Mouse (Mus musculus) myocyte (in vitro differentiated cells): ENCODE results near the gene Crisp3.

ENCODE experiments used
- E2F4 ChIP-seq: IDR thresholded peaks from one replicate; pipeline ENCODE4 v1.6.1; 2011; ENCODE audit warnings: mild to moderate bottlenecking, control low read depth, moderate library complexity; ENCODE audit not compliant: insufficient read depth
- MYOG ChIP-seq, 3 experiments: IDR thresholded peaks; one replicate each; pipeline ENCODE4 v1.6.1; 2011; ENCODE audit warnings: control low read depth in 2 of 3, low read depth in 2 of 3, mild to moderate bottlenecking in 2 of 3; ENCODE audit not compliant: insufficient read length in 2 of 3, control insufficient read depth in 1 of 3, insufficient read depth in 1 of 3
- POLR2AphosphoS2 ChIP-seq: IDR thresholded peaks from one replicate; pipeline ENCODE4 v1.6.1; 2011; ENCODE audit warnings: low read depth, control low read depth; ENCODE audit not compliant: insufficient read length
- USF1 ChIP-seq: IDR thresholded peaks from one replicate; pipeline ENCODE4 v1.6.1; 2011; ENCODE audit warnings: low read depth, mild to moderate bottlenecking, control low read depth, moderate library complexity

DNA sequence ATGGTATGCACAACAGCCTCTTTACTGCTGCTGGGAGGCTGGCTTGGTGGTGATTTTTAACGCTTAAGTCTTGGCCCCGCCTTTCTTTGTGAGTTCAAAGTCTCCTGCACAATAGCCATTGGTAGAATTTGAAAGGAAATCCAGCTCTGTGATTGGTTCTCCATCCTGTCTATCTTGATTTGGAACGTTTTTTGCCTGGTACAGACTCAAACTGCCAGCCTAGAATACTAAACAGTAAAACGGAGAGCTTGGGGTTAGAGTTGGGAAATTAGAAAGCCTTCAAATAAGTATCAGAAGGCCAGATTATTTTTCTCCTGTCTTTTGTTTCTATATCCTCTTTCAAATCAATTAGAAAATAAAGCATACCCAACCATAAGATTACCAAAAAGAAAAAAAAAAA lies 33.5 kb downstream of the Crisp3 start, which contains the start of gene Pgk2:
- TF ChIP-seq E2F4: no peak
- TF ChIP-seq USF1: no peak
- no peak for TF ChIP-seq POLR2AphosphoS2
- TF ChIP-seq MYOG (IDR thresholded peaks at IDR 0.05; ENCODE audit: control insufficient read depth in 1 of 3, insufficient read depth in 1 of 3, insufficient read length in 2 of 3, low read depth in 2 of 3): no peak
